Mouse (Mus musculus) liver, embryonic 13.5 days (tissue): ENCODE data around the gene Olfr642. TPM values are rescaled to one million over a fixed set of nuclear protein-coding genes. Genes with fewer than 3 reads are reported as not detected.

Experiments
- ATAC-seq: fragments of 200-750 bp; cut with Nextera tagmentation; 2 replicates; pipeline ENCODE4 v1.8.0; 2017; ENCODE audit warnings: low read depth, mild to moderate bottlenecking, moderate number of reproducible peaks, moderate library complexity
- DNase-seq: peaks from one replicate; pipeline ENCODE4 v3.0.0; 2022
- H3K27ac ChIP-seq: fragments of 300-500 bp; sonication (generic); 2 replicates; pipeline ENCODE4 v1.5.1; 2015; ENCODE audit warnings: moderate library complexity, mild to moderate bottlenecking, inconsistent platforms
- H3K27me3 ChIP-seq: fragments of 300-500 bp; sonication (generic); 2 replicates; pipeline ENCODE4 v1.6.1; 2015; ENCODE audit warnings: mild to moderate bottlenecking, inconsistent platforms
- H3K36me3 ChIP-seq: fragments of 300-500 bp; sonication (generic); 2 replicates; pipeline ENCODE4 v1.6.1; 2015; ENCODE audit warnings: mild to moderate bottlenecking, inconsistent platforms
- H3K4me1 ChIP-seq: fragments of 300-500 bp; sonication (generic); replicated peaks from 2 replicates; pipeline ENCODE4 v1.6.1; 2015; ENCODE audit warnings: inconsistent platforms
- H3K4me2 ChIP-seq: fragments of 300-500 bp; sonication (generic); 2 replicates; pipeline ENCODE4 v1.6.1; 2015; ENCODE audit warnings: inconsistent platforms, mild to moderate bottlenecking, moderate library complexity
- H3K4me3 ChIP-seq: fragments of 300-500 bp; sonication (generic); replicated peaks from 2 replicates; pipeline ENCODE4 v1.5.1; 2015; ENCODE audit warnings: mild to moderate bottlenecking, inconsistent platforms
- H3K9ac ChIP-seq: fragments of 300-500 bp; sonication (generic); 2 replicates; pipeline ENCODE4 v1.6.1; 2015; ENCODE audit warnings: mild to moderate bottlenecking, inconsistent platforms
- H3K9me3 ChIP-seq: fragments of 300-500 bp; sonication (generic); replicated peaks from 2 replicates; pipeline ENCODE4 v1.6.1; 2016; ENCODE audit warnings: inconsistent platforms
- WGBS: fragments of 180-500 bp; shearing (Covaris S2); methylation state at CpG from one replicate; pipeline ENCODE4 v1.1.7; 2015; ENCODE audit not compliant: insufficient replicate concordance; 5-methylcytosine and 5-hydroxymethylcytosine counted together
- polyA plus RNA-seq: library from polyadenylated mRNA; unstranded; fragments of >200 nt; fragmentation: Nextera tagmentation; extraction: Ambion mirVana; gene quantifications from 2 replicates; pipeline ENCODE4 v1.2.1, GENCODE M21; 2015

Gene Olfr642
- polyA plus RNA-seq = not detected in 2 replicates

GRCm38 (mm10) chr7:104052566-104052965, at the start of gene Olfr642:
TSS of gene Olfr642 (minus strand) at chr7:104052666.
- Histone ChIP-seq H3K4me2 (no peak within 1 kb of the TSS), H3K36me3 (no peaks in the 10 kb centered on the region), H3K4me1 (no peaks in the 10 kb centered on the region), H3K4me3 (no peak within 1 kb of the TSS), H3K27me3 (no peaks in the 10 kb centered on the region), H3K27ac (no peak within 1 kb of the TSS), H3K9ac (no peak within 1 kb of the TSS), H3K9me3 (no peaks in the 10 kb centered on the region)
- WGBS = 39% methylated on average over 1 of the region's 1 CpGs
- DNase-seq (no peak), ATAC-seq (no peak)

DNA sequence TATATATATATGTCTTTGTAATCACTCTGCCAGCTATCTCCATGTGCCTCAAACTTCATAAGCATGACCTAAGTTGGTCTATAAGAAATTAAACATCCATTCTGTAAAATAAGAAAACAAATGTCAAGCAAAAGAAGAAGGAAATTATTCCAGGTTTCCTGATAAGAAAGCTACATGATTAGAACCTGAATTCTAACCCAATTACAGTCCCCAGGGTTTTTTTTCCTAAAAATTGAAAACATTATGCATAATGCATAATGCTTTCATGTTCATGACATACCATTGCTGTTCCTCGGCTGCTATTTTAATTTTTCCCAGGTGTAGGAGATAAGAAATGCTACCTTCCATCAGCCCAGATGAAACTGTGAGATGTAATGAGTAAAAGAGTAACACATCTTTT, 32.9 kb upstream of the Olfr642 start, which contains the start of gene Olfr645:
Gene Olfr645, minus strand, starts transcription at position 101 of the 400 bp plus-strand sequence.
- no peaks in the 10 kb centered on the region for H3K27me3 ChIP-seq
- WGBS = 48% methylated on average over 1 of the region's 1 CpGs
- no peak for DNase-seq

DNA sequence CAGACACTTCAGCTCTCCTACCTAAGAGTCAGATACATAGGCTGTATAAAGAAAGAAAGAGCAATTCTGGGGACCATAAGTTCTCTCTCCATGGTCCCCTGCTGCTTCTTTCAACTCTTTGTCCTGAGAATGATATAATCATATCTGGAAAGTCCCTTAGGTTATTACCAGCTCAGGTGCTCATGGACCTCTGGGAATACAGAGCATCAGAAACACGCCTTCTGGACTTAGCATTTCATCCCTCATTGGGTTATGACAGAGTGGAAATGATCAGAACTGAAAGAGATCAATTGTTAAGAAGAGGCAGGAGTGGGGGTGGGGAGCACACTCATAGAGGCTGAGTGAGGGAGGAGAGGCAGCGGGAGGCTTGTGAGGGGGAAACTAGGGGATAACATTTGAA, 19.3 kb upstream of the Olfr642 start, which contains the start of gene Olfr644:
Gene Olfr644, minus strand, starts transcription at position 101 of the 400 bp plus-strand sequence.
- Histone ChIP-seq H3K27me3 (no peaks in the 10 kb centered on the region), H3K9me3 (no peaks in the 10 kb centered on the region), H3K9ac (no peak within 1 kb of the TSS), H3K4me2 (no peak within 1 kb of the TSS), H3K36me3 (no peaks in the 10 kb centered on the region), H3K4me1 (no peaks in the 10 kb centered on the region), H3K4me3 (no peak within 1 kb of the TSS), H3K27ac (no peak within 1 kb of the TSS)
- 57% methylated on average over 2 of the region's 2 CpGs for WGBS
- ATAC-seq (no peak), DNase-seq (no peak)

More for the DNA sequence above, 32.9 kb upstream of the Olfr642 start, which contains the start of gene Olfr645:
- no peak within 1 kb of the TSS for H3K9ac ChIP-seq
- H3K4me2 ChIP-seq = no peak within 1 kb of the TSS
- H3K27ac ChIP-seq = no peak within 1 kb of the TSS
- H3K4me3 ChIP-seq = no peak within 1 kb of the TSS
- no peaks in the 10 kb centered on the region for H3K9me3 ChIP-seq
- no peaks in the 10 kb centered on the region for H3K36me3 ChIP-seq
- ATAC-seq = no peak
- H3K4me1 ChIP-seq = no peaks in the 10 kb centered on the region

DNA sequence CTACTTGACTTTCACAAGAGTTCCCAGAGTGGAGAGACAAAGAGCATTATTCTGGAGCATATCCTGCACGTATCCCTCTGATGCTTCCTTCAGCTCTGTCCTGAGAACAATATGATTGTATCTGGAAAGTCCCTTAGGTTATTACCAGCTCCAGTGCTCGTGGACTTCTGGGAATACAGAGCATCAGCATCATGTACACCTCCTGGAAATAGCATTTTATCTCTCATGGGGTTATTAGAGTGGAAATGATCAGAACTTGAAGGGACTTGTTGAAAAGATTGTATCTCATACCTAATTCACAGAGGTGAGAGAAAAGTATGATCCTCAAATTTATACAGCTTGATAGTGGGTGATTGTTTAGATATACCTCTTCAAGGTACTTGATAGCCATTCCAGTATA, 8.9 kb upstream of the Olfr642 start, which contains the start of gene 4930516K23Rik:
Gene 4930516K23Rik, minus strand, starts transcription at position 101 of the 400 bp plus-strand sequence.
- H3K4me3 ChIP-seq = no peak within 1 kb of the TSS
- no peaks in the 10 kb centered on the region for H3K27me3 ChIP-seq
- ATAC-seq (no peak), DNase-seq (no peak)
- 36% methylated on average over 2 of the region's 2 CpGs for WGBS
- no peaks in the 10 kb centered on the region for H3K9me3 ChIP-seq
- no peak within 1 kb of the TSS for H3K4me2 ChIP-seq
- H3K27ac ChIP-seq = no peak within 1 kb of the TSS
- H3K36me3 ChIP-seq = no peaks in the 10 kb centered on the region
- H3K4me1 ChIP-seq = no peaks in the 10 kb centered on the region
- no peak within 1 kb of the TSS for H3K9ac ChIP-seq

- H3K4me1 ChIP-seq = no peaks in the 10 kb centered on the region
- H3K4me3 ChIP-seq = no peak overlapping the region
- ATAC-seq (no peak), DNase-seq (no peak)
- H3K27ac ChIP-seq = no peak overlapping the region
- 62% methylated on average over 1 of the region's 1 CpGs for WGBS
- no peaks in the 10 kb centered on the region for H3K9me3 ChIP-seq
- no peaks in the 10 kb centered on the region for H3K36me3 ChIP-seq
- no peaks in the 10 kb centered on the region for H3K27me3 ChIP-seq
- H3K4me2 ChIP-seq = no peak overlapping the region
- H3K9ac ChIP-seq = no peak overlapping the region
Measured at GRCm38 (mm10) chr7:104059215-104059614, 6.7 kb upstream of the Olfr642 start.

- Histone ChIP-seq H3K4me1 (no peaks in the 10 kb centered on the region), H3K4me2 (no peak overlapping the region), H3K9me3 (no peaks in the 10 kb centered on the region), H3K4me3 (no peak overlapping the region), H3K36me3 (no peaks in the 10 kb centered on the region), H3K9ac (no peak overlapping the region), H3K27me3 (no peaks in the 10 kb centered on the region), H3K27ac (no peak overlapping the region)
- 57% methylated on average over 4 of the region's 4 CpGs for WGBS
- no peak for DNase-seq
- no peak for ATAC-seq
Measured at GRCm38 (mm10) chr7:104050745-104051144, 1.7 kb downstream of the Olfr642 start.

DNA sequence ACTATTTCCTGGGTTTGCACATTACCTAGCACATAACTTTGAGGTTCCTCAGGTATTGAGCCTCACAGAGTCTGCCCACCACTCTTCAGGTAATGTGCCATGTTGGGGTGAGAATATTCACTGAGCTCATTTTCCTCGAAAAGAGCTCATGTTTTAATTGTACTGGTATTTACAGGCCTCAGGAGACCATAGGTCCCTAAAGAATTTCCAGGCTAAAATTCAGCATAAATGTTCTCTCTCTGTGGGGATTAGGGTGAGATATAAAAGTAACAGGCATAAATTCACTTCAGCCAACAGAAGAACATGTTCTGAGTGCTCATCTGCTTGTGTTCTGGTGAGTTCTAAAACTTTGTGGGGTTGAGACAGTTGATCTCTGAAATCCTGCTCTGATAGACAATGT, 17.3 kb downstream of the Olfr642 start, which contains the start of gene Olfr641:
Gene Olfr641, plus strand, starts transcription at position 301 of the 400 bp plus-strand sequence.
- no peak within 1 kb of the TSS for H3K9ac ChIP-seq
- ATAC-seq = no peak
- no peaks in the 10 kb centered on the region for H3K9me3 ChIP-seq

DNA sequence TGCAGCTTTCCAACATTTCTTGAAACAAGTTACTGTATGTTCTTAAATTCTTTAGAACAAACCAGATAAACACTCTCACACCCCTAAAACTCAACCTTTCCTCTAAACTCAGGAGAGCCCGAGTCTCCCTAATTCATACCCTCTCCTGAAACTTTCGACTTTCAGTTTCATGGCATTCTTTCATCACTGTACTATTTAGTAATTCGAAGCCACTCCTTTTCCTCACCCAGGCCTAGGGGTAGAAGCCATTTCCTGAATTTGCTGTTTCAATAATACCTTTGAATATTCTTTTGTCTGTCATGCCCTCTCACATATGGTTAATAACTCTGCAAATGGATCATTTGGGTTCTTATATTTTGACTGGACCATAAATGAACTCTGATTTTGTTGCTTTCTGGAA, 25.5 kb downstream of the Olfr642 start:
- WGBS = 59% methylated on average over 3 of the region's 3 CpGs
- Histone ChIP-seq H3K4me1 (no peaks in the 10 kb centered on the region), H3K4me2 (no peak overlapping the region), H3K9ac (no peak overlapping the region), H3K9me3 (no peaks in the 10 kb centered on the region), H3K36me3 (no peaks in the 10 kb centered on the region), H3K4me3 (no peak overlapping the region), H3K27ac (no peak overlapping the region), H3K27me3 (no peaks in the 10 kb centered on the region)
- DNase-seq = no peak
- no peak for ATAC-seq

More for the DNA sequence above, 17.3 kb downstream of the Olfr642 start, which contains the start of gene Olfr641:
- 36% methylated on average over 1 of the region's 1 CpGs for WGBS
- H3K36me3 ChIP-seq = no peaks in the 10 kb centered on the region
- no peak within 1 kb of the TSS for H3K27ac ChIP-seq
- no peak for DNase-seq
- no peak within 1 kb of the TSS for H3K4me2 ChIP-seq
- no peak within 1 kb of the TSS for H3K4me3 ChIP-seq
- no peaks in the 10 kb centered on the region for H3K4me1 ChIP-seq
- no peaks in the 10 kb centered on the region for H3K27me3 ChIP-seq

GRCm38 (mm10) chr7:104025473-104025872, 27.0 kb downstream of the Olfr642 start, which contains the start of gene Olfr640:
TSS of gene Olfr640 (minus strand) at chr7:104025573.
- no peak within 1 kb of the TSS for H3K4me2 ChIP-seq
- WGBS = 60% methylated on average over 6 of the region's 6 CpGs
- DNase-seq = no peak
- no peak within 1 kb of the TSS for H3K27ac ChIP-seq
- H3K4me1 ChIP-seq = no peaks in the 10 kb centered on the region
- H3K9ac ChIP-seq = no peak within 1 kb of the TSS
- H3K9me3 ChIP-seq = no peaks in the 10 kb centered on the region
- ATAC-seq = no peak
- no peak within 1 kb of the TSS for H3K4me3 ChIP-seq
- no peaks in the 10 kb centered on the region for H3K36me3 ChIP-seq
- H3K27me3 ChIP-seq = no peaks in the 10 kb centered on the region

- 74% methylated on average over 6 of the region's 6 CpGs for WGBS
- no peaks in the 10 kb centered on the region for H3K9me3 ChIP-seq
- ATAC-seq = no peak
Measured at GRCm38 (mm10) chr7:104021651-104022050, 30.8 kb downstream of the Olfr642 start.

GRCm38 (mm10) chr7:104018953-104019352, 33.5 kb downstream of the Olfr642 start:
- no peak overlapping the region for H3K4me3 ChIP-seq
- no peak for DNase-seq
- H3K27ac ChIP-seq = no peak overlapping the region
- ATAC-seq = no peak
- 55% methylated on average over 1 of the region's 1 CpGs for WGBS
- H3K36me3 ChIP-seq = no peaks in the 10 kb centered on the region
- H3K9me3 ChIP-seq = no peaks in the 10 kb centered on the region
- no peak overlapping the region for H3K4me2 ChIP-seq
- H3K9ac ChIP-seq = no peak overlapping the region
- no peaks in the 10 kb centered on the region for H3K27me3 ChIP-seq
- H3K4me1 ChIP-seq = no peaks in the 10 kb centered on the region

More at GRCm38 (mm10) chr7:104021651-104022050, 30.8 kb downstream of the Olfr642 start:
- Histone ChIP-seq H3K4me1 (no peaks in the 10 kb centered on the region), H3K9ac (no peak overlapping the region), H3K27me3 (no peaks in the 10 kb centered on the region), H3K4me2 (no peak overlapping the region), H3K4me3 (no peak overlapping the region), H3K36me3 (no peaks in the 10 kb centered on the region), H3K27ac (no peak overlapping the region)
- DNase-seq = no peak

GRCm38 (mm10) chr7:104017203-104017602, 35.3 kb downstream of the Olfr642 start, which contains the start of gene Olfr639:
TSS of gene Olfr639 (minus strand) at chr7:104017303.
- ATAC-seq = no peak
- Histone ChIP-seq H3K4me2 (no peak within 1 kb of the TSS), H3K9me3 (no peaks in the 10 kb centered on the region), H3K4me3 (no peak within 1 kb of the TSS), H3K4me1 (no peaks in the 10 kb centered on the region), H3K36me3 (no peaks in the 10 kb centered on the region), H3K27ac (no peak within 1 kb of the TSS), H3K27me3 (no peaks in the 10 kb centered on the region), H3K9ac (no peak within 1 kb of the TSS)
- no peak for DNase-seq
